Mouse (Mus musculus) embryonic facial prominence, embryonic 14.5 days (tissue): Measurements from ENCODE around the gene Pithd1. TPM values are rescaled to one million over a fixed set of nuclear protein-coding genes. Genes with fewer than 3 reads are reported as not detected.

Experiments used
- ATAC-seq: fragments of 200-750 bp; cut with Nextera tagmentation; 2 replicates; pipeline ENCODE4 v1.8.0; 2017; ENCODE audit warnings: low read depth, moderate number of reproducible peaks, moderate TSS enrichment
- DNase-seq: peaks from one replicate; pipeline ENCODE4 v3.0.0-alpha.2; 2015; ENCODE audit warnings: low spot score
- H3K27ac ChIP-seq: fragments of 300-500 bp; sonication (generic); replicated peaks from 2 replicates; pipeline ENCODE4 v1.5.1; 2014; ENCODE audit warnings: low read depth, mild to moderate bottlenecking, low read length, moderate library complexity
- H3K27me3 ChIP-seq: fragments of 300-500 bp; sonication (generic); replicated peaks from 2 replicates; pipeline ENCODE4 v1.6.1; 2014; ENCODE audit warnings: low read length; ENCODE audit not compliant: control insufficient read depth, insufficient read depth
- H3K36me3 ChIP-seq: fragments of 300-500 bp; sonication (generic); 2 replicates; pipeline ENCODE4 v1.6.1; 2014; ENCODE audit warnings: low read length, mixed read lengths; ENCODE audit not compliant: control insufficient read depth, insufficient read depth
- H3K4me1 ChIP-seq: fragments of 300-500 bp; sonication (generic); 2 replicates; pipeline ENCODE4 v1.6.1; 2014; ENCODE audit warnings: antibody characterized with exemption, low read length; ENCODE audit not compliant: control insufficient read depth, insufficient read depth
- H3K4me2 ChIP-seq: fragments of 300-500 bp; sonication (generic); 2 replicates; pipeline ENCODE4 v1.6.1; 2014; ENCODE audit warnings: low read depth, mild to moderate bottlenecking, low read length, moderate library complexity, mixed read lengths
- H3K4me3 ChIP-seq: fragments of 300-500 bp; sonication (generic); 2 replicates; pipeline ENCODE4 v1.5.1; 2014; ENCODE audit warnings: low read depth, mild to moderate bottlenecking, low read length
- H3K9ac ChIP-seq: fragments of 300-500 bp; sonication (generic); 2 replicates; pipeline ENCODE4 v1.6.1; 2014; ENCODE audit warnings: low read depth, mild to moderate bottlenecking, low read length, moderate library complexity, mixed read lengths
- H3K9me3 ChIP-seq: fragments of 300-500 bp; sonication (generic); 2 replicates; pipeline ENCODE4 v1.6.1; 2016; ENCODE audit warnings: low read length; ENCODE audit not compliant: control insufficient read depth
- WGBS: fragments of 180-500 bp; shearing (Covaris S2); extraction: QIAGEN DNeasy Blood & Tissue Kit; methylation state at CpG from one replicate; pipeline ENCODE4 v1.1.7; 2014; 5-methylcytosine and 5-hydroxymethylcytosine counted together
- polyA plus RNA-seq: library from polyadenylated mRNA; unstranded; fragments of >200 nt; fragmentation: Nextera tagmentation; extraction: Ambion mirVana; gene quantifications from 2 replicates; pipeline ENCODE4 v1.2.1, GENCODE M21; 2014

Gene Pithd1
- 48.3 and 51.4 TPM in 2 replicates for polyA plus RNA-seq

- Histone ChIP-seq H3K36me3 (peaks cover 21% of the 10 kb centered on the region), H3K4me2 (peak within 1 kb of the TSS; percentile 88), H3K9me3 (no peaks in the 10 kb centered on the region), H3K4me1 (peaks cover 7% of the 10 kb centered on the region), H3K27me3 (no peaks in the 10 kb centered on the region), H3K4me3 (peak within 1 kb of the TSS; percentile 99), H3K27ac (peak within 1 kb of the TSS; percentile 90), H3K9ac (peak within 1 kb of the TSS; percentile 95)
- ATAC-seq (peak; percentile 92), DNase-seq (peak; percentile 94)
- 0% methylated on average over 32 of the region's 81 CpGs for WGBS
These were observed at the start of gene Pithd1 for GRCm38 (mm10) chr4:135986943-135987710. Pithd1 (minus strand) TSS chr4:135987264.

- 77% methylated on average over 4 of the region's 4 CpGs for WGBS
- no peaks in the 10 kb centered on the region for H3K4me1 ChIP-seq
- no peaks in the 10 kb centered on the region for H3K9me3 ChIP-seq
- DNase-seq = no peak
- H3K9ac ChIP-seq = no peak overlapping the region
- no peak overlapping the region for H3K4me2 ChIP-seq
- no peaks in the 10 kb centered on the region for H3K27me3 ChIP-seq
- H3K4me3 ChIP-seq = no peak overlapping the region
- no peak overlapping the region for H3K27ac ChIP-seq
- no peaks in the 10 kb centered on the region for H3K36me3 ChIP-seq
- ATAC-seq = no peak
These were observed 48.0 kb upstream of the Pithd1 start for GRCm38 (mm10) chr4:136035078-136035477.

GRCm38 (mm10) chr4:136033231-136033630, 46.2 kb upstream of the Pithd1 start:
- H3K4me1 ChIP-seq = no peaks in the 10 kb centered on the region
- no peak overlapping the region for H3K9ac ChIP-seq
- no peak for ATAC-seq
- no peak overlapping the region for H3K4me2 ChIP-seq
- H3K9me3 ChIP-seq = no peaks in the 10 kb centered on the region
- WGBS = 71% methylated on average over 1 of the region's 1 CpGs
- H3K4me3 ChIP-seq = no peak overlapping the region
- H3K36me3 ChIP-seq = no peaks in the 10 kb centered on the region
- no peaks in the 10 kb centered on the region for H3K27me3 ChIP-seq
- H3K27ac ChIP-seq = no peak overlapping the region
- no peak for DNase-seq

GRCm38 (mm10) chr4:136030968-136031909, 44.2 kb upstream of the Pithd1 start:
- WGBS = 8% methylated on average over 8 of the region's 8 CpGs
- H3K36me3 ChIP-seq = no peaks in the 10 kb centered on the region
- no peaks in the 10 kb centered on the region for H3K27me3 ChIP-seq
- H3K4me3 ChIP-seq = no peak overlapping the region
- 0 out of 2 replicates have a peak overlapping the region, but pooled peaks have one; percentile 18 for H3K27ac ChIP-seq
- no peaks in the 10 kb centered on the region for H3K9me3 ChIP-seq
- peak; percentile 42; the same call in 1 of the 2 replicates for ATAC-seq
- peak; percentile 51 for DNase-seq
- H3K4me1 ChIP-seq = no peaks in the 10 kb centered on the region
- H3K9ac ChIP-seq = no peak overlapping the region
- no peak overlapping the region for H3K4me2 ChIP-seq

- DNase-seq (no peak), ATAC-seq (no peak)
- Histone ChIP-seq H3K9ac (no peak overlapping the region), H3K4me1 (no peaks in the 10 kb centered on the region), H3K27ac (no peak overlapping the region), H3K27me3 (no peaks in the 10 kb centered on the region), H3K36me3 (no peaks in the 10 kb centered on the region), H3K4me2 (no peak overlapping the region), H3K9me3 (no peaks in the 10 kb centered on the region), H3K4me3 (no peak overlapping the region)
- WGBS = 80% methylated on average over 5 of the region's 5 CpGs
These were observed 41.6 kb upstream of the Pithd1 start for GRCm38 (mm10) chr4:136028689-136029088.

- ATAC-seq (no peak), DNase-seq (no peak)
- Histone ChIP-seq H3K36me3 (no peaks in the 10 kb centered on the region), H3K4me3 (no peak overlapping the region), H3K9ac (no peak overlapping the region), H3K27ac (no peak overlapping the region), H3K27me3 (no peaks in the 10 kb centered on the region), H3K4me1 (no peaks in the 10 kb centered on the region), H3K4me2 (no peak overlapping the region), H3K9me3 (no peaks in the 10 kb centered on the region)
- WGBS = 81% methylated on average over 19 of the region's 19 CpGs
These were observed 41.1 kb upstream of the Pithd1 start for GRCm38 (mm10) chr4:136028132-136028564.

GRCm38 (mm10) chr4:136027416-136028131, 40.5 kb upstream of the Pithd1 start:
- Histone ChIP-seq H3K4me1 (no peaks in the 10 kb centered on the region), H3K9me3 (no peaks in the 10 kb centered on the region), H3K4me2 (no peak overlapping the region), H3K27me3 (no peaks in the 10 kb centered on the region), H3K27ac (no peak overlapping the region), H3K36me3 (no peaks in the 10 kb centered on the region), H3K4me3 (no peak overlapping the region), H3K9ac (no peak overlapping the region)
- ATAC-seq (no peak), DNase-seq (no peak)
- 55% methylated on average over 8 of the region's 8 CpGs for WGBS

- no peak overlapping the region for H3K4me2 ChIP-seq
- H3K27ac ChIP-seq = no peak overlapping the region
- 57% methylated on average over 1 of the region's 1 CpGs for WGBS
- H3K4me1 ChIP-seq = peaks cover 3% of the 10 kb centered on the region
- no peaks in the 10 kb centered on the region for H3K36me3 ChIP-seq
- no peaks in the 10 kb centered on the region for H3K9me3 ChIP-seq
- H3K27me3 ChIP-seq = no peaks in the 10 kb centered on the region
- ATAC-seq (no peak), DNase-seq (no peak)
- no peak overlapping the region for H3K9ac ChIP-seq
- H3K4me3 ChIP-seq = no peak overlapping the region
These were observed 38.3 kb upstream of the Pithd1 start for GRCm38 (mm10) chr4:136025350-136025749.
